Mouse (Mus musculus): Measurements from ENCODE around the gene Fam104a. TPM values are rescaled to one million over a fixed set of nuclear protein-coding genes. Genes with fewer than 3 reads are reported as not detected.

Gene Fam104a
- 129 and 266 TPM in 2 replicates for polyA plus RNA-seq (2012; ENCODE audit: insufficient read depth, low replicate concordance)

- no peaks in the 10 kb centered on the region for H3K9me3 ChIP-seq
- H3K4me1 ChIP-seq = peaks cover 69% of the 10 kb centered on the region
- TF ChIP-seq GATA1 (IDR thresholded peaks at IDR 0.05; ENCODE audit: borderline replicate concordance, low read length) (no peak), FLI1 (IDR thresholded peaks at IDR 0.05; ENCODE audit: low read length) (peak; percentile 33; the same call in 1 of the 2 replicates)
- H3K27me3 ChIP-seq (replicated peaks) = no peaks in the 10 kb centered on the region
- peak within 1 kb of the TSS; percentile 99 for H3K4me3 ChIP-seq (replicated peaks)
- peaks cover 32% of the 10 kb centered on the region for H3K36me3 ChIP-seq (replicated peaks; ENCODE audit: low read length)
These were observed at the start of gene Fam104a, which contains the start of gene D11Wsu47e for GRCm38 (mm10) chr11:113683957-113684706. Fam104a (minus strand) TSS chr11:113684155. D11Wsu47e (plus strand) TSS chr11:113684412.

- Histone ChIP-seq H3K36me3 (replicated peaks; ENCODE audit: low read length) (peaks cover 27% of the 10 kb centered on the region), H3K27me3 (replicated peaks) (peaks cover 25% of the 10 kb centered on the region), H3K4me1 (peaks cover 49% of the 10 kb centered on the region), H3K9me3 (no peaks in the 10 kb centered on the region), H3K4me3 (replicated peaks) (no peak overlapping the region)
- TF ChIP-seq GATA1 (IDR thresholded peaks at IDR 0.05; ENCODE audit: borderline replicate concordance, low read length) = no peak
- TF ChIP-seq FLI1 (IDR thresholded peaks at IDR 0.05; ENCODE audit: low read length) = no peak
These were observed 48.1 kb upstream of the Fam104a start for GRCm38 (mm10) chr11:113731945-113732612.

GRCm38 (mm10) chr11:113730879-113731278 is 46.9 kb upstream of the Fam104a start:
- Histone ChIP-seq H3K27me3 (replicated peaks) (peaks cover 21% of the 10 kb centered on the region), H3K4me3 (replicated peaks) (no peak overlapping the region), H3K4me1 (peaks cover 45% of the 10 kb centered on the region), H3K9me3 (no peaks in the 10 kb centered on the region), H3K36me3 (replicated peaks; ENCODE audit: low read length) (peaks cover 34% of the 10 kb centered on the region)
- TF ChIP-seq GATA1 (IDR thresholded peaks at IDR 0.05; ENCODE audit: borderline replicate concordance, low read length) (no peak), FLI1 (IDR thresholded peaks at IDR 0.05; ENCODE audit: low read length) (no peak)

- Histone ChIP-seq H3K4me3 (replicated peaks) (no peak overlapping the region), H3K4me1 (peaks cover 39% of the 10 kb centered on the region), H3K36me3 (replicated peaks; ENCODE audit: low read length) (peaks cover 34% of the 10 kb centered on the region), H3K9me3 (no peaks in the 10 kb centered on the region), H3K27me3 (replicated peaks) (peaks cover 21% of the 10 kb centered on the region)
- TF ChIP-seq FLI1 (IDR thresholded peaks at IDR 0.05; ENCODE audit: low read length) (no peak), GATA1 (IDR thresholded peaks at IDR 0.05; ENCODE audit: borderline replicate concordance, low read length) (no peak)
These were observed 46.0 kb upstream of the Fam104a start for GRCm38 (mm10) chr11:113729917-113730316.

GRCm38 (mm10) chr11:113729239-113729638 is 45.3 kb upstream of the Fam104a start:
- no peak overlapping the region for H3K4me3 ChIP-seq (replicated peaks)
- peaks cover 34% of the 10 kb centered on the region for H3K36me3 ChIP-seq (replicated peaks; ENCODE audit: low read length)
- H3K27me3 ChIP-seq (replicated peaks) = peaks cover 22% of the 10 kb centered on the region
- H3K4me1 ChIP-seq = peaks cover 34% of the 10 kb centered on the region
- TF ChIP-seq GATA1 (IDR thresholded peaks at IDR 0.05; ENCODE audit: borderline replicate concordance, low read length) (no peak), FLI1 (IDR thresholded peaks at IDR 0.05; ENCODE audit: low read length) (no peak)
- no peaks in the 10 kb centered on the region for H3K9me3 ChIP-seq

- Histone ChIP-seq H3K4me3 (replicated peaks) (no peak overlapping the region), H3K9me3 (no peaks in the 10 kb centered on the region), H3K27me3 (replicated peaks) (peaks cover 24% of the 10 kb centered on the region), H3K4me1 (peaks cover 22% of the 10 kb centered on the region), H3K36me3 (replicated peaks; ENCODE audit: low read length) (peaks cover 34% of the 10 kb centered on the region)
- no peak for TF ChIP-seq FLI1 (IDR thresholded peaks at IDR 0.05; ENCODE audit: low read length)
- TF ChIP-seq GATA1 (IDR thresholded peaks at IDR 0.05; ENCODE audit: borderline replicate concordance, low read length) = no peak
These were observed 44.0 kb upstream of the Fam104a start for GRCm38 (mm10) chr11:113727992-113728391.

- Histone ChIP-seq H3K4me1 (peaks cover 14% of the 10 kb centered on the region), H3K36me3 (replicated peaks; ENCODE audit: low read length) (peaks cover 34% of the 10 kb centered on the region)
- no peak for TF ChIP-seq FLI1 (IDR thresholded peaks at IDR 0.05; ENCODE audit: low read length)
These were observed 43.3 kb upstream of the Fam104a start for GRCm38 (mm10) chr11:113726994-113727888.

GRCm38 (mm10) chr11:113725235-113726048 is 41.5 kb upstream of the Fam104a start:
- H3K27me3 ChIP-seq (replicated peaks) = peaks cover 12% of the 10 kb centered on the region
- H3K4me1 ChIP-seq = peaks cover 3% of the 10 kb centered on the region; the same call in 1 of the 2 replicates
- no peak overlapping the region for H3K4me3 ChIP-seq (replicated peaks)
- no peaks in the 10 kb centered on the region for H3K9me3 ChIP-seq
- TF ChIP-seq GATA1 (IDR thresholded peaks at IDR 0.05; ENCODE audit: borderline replicate concordance, low read length) (no peak), FLI1 (IDR thresholded peaks at IDR 0.05; ENCODE audit: low read length) (no peak)
- peaks cover 34% of the 10 kb centered on the region for H3K36me3 ChIP-seq (replicated peaks; ENCODE audit: low read length)

More at GRCm38 (mm10) chr11:113726994-113727888, 43.3 kb upstream of the Fam104a start:
- H3K27me3 ChIP-seq (replicated peaks) = peaks cover 24% of the 10 kb centered on the region
- no peaks in the 10 kb centered on the region for H3K9me3 ChIP-seq
- H3K4me3 ChIP-seq (replicated peaks) = no peak overlapping the region
